Mouse (Mus musculus) kidney, postnatal 0 days (tissue): Measurements from ENCODE around the gene Neurog1. TPM values are rescaled to one million over a fixed set of nuclear protein-coding genes. Genes with fewer than 3 reads are reported as not detected.

Experiments
- ATAC-seq: fragments of 200-750 bp; cut with Nextera tagmentation; replicated peaks from 2 replicates; pipeline ENCODE4 v1.8.0; 2017; ENCODE audit warnings: low read depth, moderate number of reproducible peaks, moderate TSS enrichment, moderate library complexity; ENCODE audit not compliant: low FRiP score
- DNase-seq: peaks from one replicate; pipeline ENCODE4 v3.0.0-alpha.2; 2016; ENCODE audit warnings: low spot score
- H3K27ac ChIP-seq: fragments of 300-500 bp; sonication (generic); 2 replicates; pipeline ENCODE4 v1.5.1; 2014; ENCODE audit warnings: mild to moderate bottlenecking
- H3K27me3 ChIP-seq: fragments of 300-500 bp; sonication (generic); 2 replicates; pipeline ENCODE4 v1.6.1; 2014; ENCODE audit warnings: low read length, mixed read lengths; ENCODE audit not compliant: insufficient read depth
- H3K36me3 ChIP-seq: fragments of 300-500 bp; sonication (generic); 2 replicates; pipeline ENCODE4 v1.6.1; 2014; ENCODE audit warnings: low read length, mixed read lengths; ENCODE audit not compliant: insufficient read depth
- H3K4me1 ChIP-seq: fragments of 300-500 bp; sonication (generic); replicated peaks from 2 replicates; pipeline ENCODE4 v1.6.1; 2014; ENCODE audit warnings: antibody characterized with exemption, low read length, mixed read lengths; ENCODE audit not compliant: insufficient read depth
- H3K4me2 ChIP-seq: fragments of 300-500 bp; sonication (generic); 2 replicates; pipeline ENCODE4 v1.6.1; 2014; ENCODE audit warnings: mild to moderate bottlenecking, low read length, moderate library complexity, mixed read lengths
- H3K4me3 ChIP-seq: fragments of 300-500 bp; sonication (generic); replicated peaks from 2 replicates; pipeline ENCODE4 v1.5.1; 2014; ENCODE audit warnings: low read depth, low read length
- H3K9ac ChIP-seq: fragments of 300-500 bp; sonication (generic); 2 replicates; pipeline ENCODE4 v1.6.1; 2014; ENCODE audit warnings: low read depth, low read length
- H3K9me3 ChIP-seq: fragments of 300-500 bp; sonication (generic); replicated peaks from 2 replicates; pipeline ENCODE4 v1.6.1; 2016; ENCODE audit warnings: low read length, inconsistent platforms, mixed read lengths
- CTCF ChIP-seq: IDR thresholded peaks from 2 replicates; pipeline ENCODE4 v1.5.1; 2016; ENCODE audit warnings: antibody characterized with exemption, low read depth, mild to moderate bottlenecking, moderate library complexity
- WGBS: fragments of 180-500 bp; shearing (Covaris S2); extraction: QIAGEN DNeasy Blood & Tissue Kit; methylation state at CpG from one replicate; pipeline ENCODE4 v1.1.7; 2014; 5-methylcytosine and 5-hydroxymethylcytosine counted together
- polyA plus RNA-seq: library from polyadenylated mRNA; unstranded; fragments of >200 nt; fragmentation: Nextera tagmentation; extraction: Ambion mirVana; gene quantifications from 2 replicates; pipeline ENCODE4 v1.2.1, GENCODE M21; 2015

Neurog1 gene
- polyA plus RNA-seq, 1 experiment from 2014 or later, result not detected

- Histone ChIP-seq H3K9me3 (no peaks in the 10 kb centered on the region), H3K27ac (no peak overlapping the region), H3K9ac (no peak overlapping the region), H3K36me3 (no peaks in the 10 kb centered on the region), H3K4me3 (no peak overlapping the region), H3K4me1 (no peaks in the 10 kb centered on the region), H3K27me3 (no peaks in the 10 kb centered on the region), H3K4me2 (no peak overlapping the region)
- 37% methylated on average over 2 of the region's 2 CpGs for WGBS
- no peak for DNase-seq
- ATAC-seq, result no peak
- TF ChIP-seq CTCF, result no peak
Observed at GRCm38 (mm10) chr13:56275171-56275570, 23.2 kb upstream of the Neurog1 start.

GRCm38 (mm10) chr13:56270124-56270523 lies 18.2 kb upstream of the Neurog1 start:
- DNase-seq, result no peak
- H3K27me3 ChIP-seq, result no peaks in the 10 kb centered on the region
- H3K9ac ChIP-seq, result no peak overlapping the region
- TF ChIP-seq CTCF, result no peak
- H3K4me1 ChIP-seq, result no peaks in the 10 kb centered on the region
- no peak overlapping the region for H3K27ac ChIP-seq
- H3K4me2 ChIP-seq, result no peak overlapping the region
- WGBS, result 49% methylated on average over 13 of the region's 13 CpGs
- no peaks in the 10 kb centered on the region for H3K36me3 ChIP-seq
- ATAC-seq, result no peak
- H3K9me3 ChIP-seq, result no peaks in the 10 kb centered on the region
- H3K4me3 ChIP-seq, result no peak overlapping the region

GRCm38 (mm10) chr13:56267396-56267795 lies 15.4 kb upstream of the Neurog1 start:
- Histone ChIP-seq H3K9me3 (no peaks in the 10 kb centered on the region), H3K27ac (no peak overlapping the region), H3K4me3 (no peak overlapping the region), H3K9ac (no peak overlapping the region), H3K4me1 (no peaks in the 10 kb centered on the region), H3K36me3 (no peaks in the 10 kb centered on the region), H3K4me2 (no peak overlapping the region), H3K27me3 (peaks cover under 1% of the 10 kb centered on the region; the same call in 1 of the 2 replicates)
- ATAC-seq (no peak), DNase-seq (no peak)
- 77% methylated on average over 4 of the region's 4 CpGs for WGBS
- TF ChIP-seq CTCF, result peak; percentile 51

DNA sequence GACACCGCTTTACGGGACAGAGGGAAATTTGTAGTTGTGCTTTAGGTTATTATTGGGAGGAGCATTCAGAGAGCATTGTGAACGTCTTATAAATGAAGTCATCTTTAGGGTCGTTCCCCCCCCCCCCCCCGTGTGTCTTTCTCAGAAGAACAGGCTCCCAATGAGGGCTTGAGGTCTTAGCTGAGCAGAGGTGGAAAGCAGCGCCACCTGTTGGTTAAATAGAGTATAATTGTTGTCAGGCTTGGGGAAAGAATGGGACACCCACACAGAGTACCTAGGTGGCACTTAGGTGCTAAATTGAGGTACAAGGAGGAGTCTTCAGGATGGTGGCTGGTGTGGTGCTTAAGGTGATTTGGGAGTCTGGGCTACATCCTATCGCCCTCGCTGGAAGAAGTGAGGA lies 14.5 kb upstream of the Neurog1 start:
- TF ChIP-seq CTCF, result peak; percentile 72
- 35% methylated on average over 8 of the region's 8 CpGs for WGBS

DNA sequence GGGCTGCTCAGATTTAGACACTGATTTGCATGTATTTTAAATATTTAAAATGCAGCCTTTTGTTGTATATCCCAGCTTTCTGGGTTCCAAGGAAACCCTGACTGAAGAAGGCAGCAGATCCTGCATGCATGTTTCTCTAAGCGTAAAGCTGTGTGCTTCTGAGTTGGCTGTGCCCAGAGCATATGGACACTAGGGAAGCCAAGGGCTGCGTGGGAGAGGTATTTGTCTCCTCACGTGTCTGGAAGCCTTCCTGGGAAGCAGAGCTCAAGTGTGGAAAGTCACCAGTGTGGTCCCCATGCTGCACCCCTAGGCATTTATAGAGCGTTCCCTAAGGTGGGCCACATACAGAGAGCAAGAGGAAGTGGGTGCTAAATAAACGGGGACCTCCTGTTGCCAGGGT lies 13.7 kb upstream of the Neurog1 start:
- DNase-seq, result no peak
- no peak overlapping the region for H3K27ac ChIP-seq
- no peaks in the 10 kb centered on the region for H3K36me3 ChIP-seq
- WGBS, result 46% methylated on average over 5 of the region's 5 CpGs
- no peaks in the 10 kb centered on the region for H3K4me1 ChIP-seq
- H3K9ac ChIP-seq, result no peak overlapping the region
- H3K27me3 ChIP-seq, result peaks cover 14% of the 10 kb centered on the region
- TF ChIP-seq CTCF, result no peak
- no peaks in the 10 kb centered on the region for H3K9me3 ChIP-seq
- H3K4me2 ChIP-seq, result no peak overlapping the region
- H3K4me3 ChIP-seq, result no peak overlapping the region
- ATAC-seq, result no peak

More for the DNA sequence above, 14.5 kb upstream of the Neurog1 start:
- DNase-seq, result peak; percentile 78
- Histone ChIP-seq H3K27ac (no peak overlapping the region), H3K9me3 (no peaks in the 10 kb centered on the region), H3K27me3 (peaks cover 7% of the 10 kb centered on the region; the same call in 1 of the 2 replicates), H3K9ac (no peak overlapping the region), H3K4me3 (no peak overlapping the region), H3K4me2 (no peak overlapping the region), H3K36me3 (no peaks in the 10 kb centered on the region), H3K4me1 (no peaks in the 10 kb centered on the region)
- no peak for ATAC-seq

DNA sequence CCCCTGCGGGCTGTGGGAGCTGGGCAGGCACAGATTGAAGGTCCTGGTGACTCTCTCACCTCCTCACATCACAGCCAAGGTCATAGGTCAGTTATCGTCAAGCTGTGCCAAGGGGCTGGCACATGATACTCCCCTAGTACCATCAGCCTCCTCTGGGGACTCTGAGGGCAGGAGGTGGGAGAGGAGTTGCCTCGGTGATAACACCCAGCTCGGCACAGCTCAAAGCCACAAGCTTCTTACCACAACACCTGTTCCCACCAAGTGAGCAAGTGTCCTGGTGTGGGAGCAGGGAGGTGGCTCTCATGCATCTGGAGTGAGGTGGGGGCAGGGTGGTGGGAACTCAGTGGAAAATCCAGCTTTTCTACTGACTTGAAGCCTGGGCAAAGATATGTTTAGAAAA lies 10.3 kb upstream of the Neurog1 start:
- no peak overlapping the region for H3K4me2 ChIP-seq
- H3K27ac ChIP-seq, result no peak overlapping the region
- H3K27me3 ChIP-seq, result peaks cover 46% of the 10 kb centered on the region
- ATAC-seq (no peak), DNase-seq (no peak)
- no peaks in the 10 kb centered on the region for H3K4me1 ChIP-seq
- TF ChIP-seq CTCF, result no peak
- H3K36me3 ChIP-seq, result no peaks in the 10 kb centered on the region
- no peaks in the 10 kb centered on the region for H3K9me3 ChIP-seq
- no peak overlapping the region for H3K9ac ChIP-seq
- WGBS, result 54% methylated on average over 4 of the region's 4 CpGs
- no peak overlapping the region for H3K4me3 ChIP-seq

DNA sequence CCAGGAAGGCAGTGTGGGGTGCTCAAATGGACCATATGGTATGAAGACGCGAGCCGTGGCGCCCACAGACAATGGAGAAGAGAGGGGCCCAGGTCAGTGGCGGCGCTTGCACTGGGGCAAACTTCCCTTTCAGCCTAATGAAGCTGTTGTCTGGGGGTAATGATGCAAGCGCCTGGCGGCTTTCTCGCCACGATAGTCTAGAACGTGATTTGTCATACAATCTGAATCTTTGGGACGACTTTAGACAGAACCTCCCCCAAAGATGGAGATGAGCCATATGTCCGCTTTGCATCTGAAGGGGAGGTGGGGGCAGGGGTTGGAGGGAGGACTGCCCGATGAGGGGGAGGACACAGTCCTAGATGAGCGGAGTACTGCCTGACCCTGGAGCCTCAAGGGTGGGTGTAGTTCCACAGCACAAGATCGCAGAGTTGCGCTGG lies 8.4 kb upstream of the Neurog1 start:
- Histone ChIP-seq H3K4me3 (no peak overlapping the region), H3K27me3 (peaks cover 65% of the 10 kb centered on the region), H3K4me1 (no peaks in the 10 kb centered on the region), H3K9me3 (no peaks in the 10 kb centered on the region), H3K9ac (no peak overlapping the region), H3K27ac (no peak overlapping the region), H3K4me2 (no peak overlapping the region), H3K36me3 (no peaks in the 10 kb centered on the region)
- TF ChIP-seq CTCF, result no peak
- DNase-seq, result no peak
- WGBS, result 1% methylated on average over 17 of the region's 17 CpGs
- no peak for ATAC-seq
